Mouse (Mus musculus) retina, adult 2 months (tissue): ENCODE measurements around the gene Fam71b.
"Not testable (repeated sequence)": the region's sequence is repeated elsewhere in the genome, so short reads cannot be mapped to it uniquely, and the experiment has no call there.

Experiments
- DNase-seq: peaks from one replicate; pipeline ENCODE4 v3.0.0-alpha.2; 2012; ENCODE audit warnings: low read depth, low spot score

Fam71b gene

DNA sequence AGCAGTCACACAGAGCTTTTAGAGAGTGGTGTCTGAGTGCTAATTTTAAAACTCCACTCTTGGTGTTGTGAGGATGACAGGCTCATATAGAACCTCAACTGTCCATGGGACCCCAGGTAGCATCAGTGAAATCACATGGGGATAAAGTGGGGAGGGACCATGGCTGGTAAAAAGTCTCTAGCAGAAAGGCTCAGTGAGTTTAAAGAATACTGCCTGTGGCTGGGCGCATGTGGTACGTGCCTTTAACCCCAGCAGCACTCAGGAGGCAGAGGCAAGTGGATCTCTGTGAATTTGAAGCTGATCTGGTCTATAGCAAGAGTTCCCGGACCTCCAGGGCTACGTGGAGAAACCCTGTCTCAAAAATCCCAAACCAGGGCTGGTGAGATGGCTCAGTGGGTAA, 13.9 kb upstream of the Fam71b start:
- DNase-seq = no peak

DNA sequence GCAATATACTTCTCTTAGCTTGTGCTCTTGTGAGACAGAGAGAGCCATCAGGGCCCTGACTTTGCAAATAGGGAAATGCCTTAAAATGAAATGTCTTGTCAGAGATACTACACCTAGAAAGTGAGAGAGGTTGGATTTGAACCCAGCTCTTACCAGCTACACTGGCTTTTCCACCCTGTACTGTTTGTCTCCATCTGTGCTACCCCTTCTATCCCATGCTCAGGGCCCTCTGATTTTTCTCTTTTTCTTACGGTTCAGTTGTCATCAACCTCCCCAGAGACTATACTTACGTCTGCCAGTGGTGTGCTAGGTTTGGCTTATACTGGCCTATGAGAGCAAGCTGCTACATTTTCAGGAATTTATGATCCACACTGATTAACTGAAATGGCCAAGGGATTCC, 11.4 kb upstream of the Fam71b start:
- no peak for DNase-seq

DNA sequence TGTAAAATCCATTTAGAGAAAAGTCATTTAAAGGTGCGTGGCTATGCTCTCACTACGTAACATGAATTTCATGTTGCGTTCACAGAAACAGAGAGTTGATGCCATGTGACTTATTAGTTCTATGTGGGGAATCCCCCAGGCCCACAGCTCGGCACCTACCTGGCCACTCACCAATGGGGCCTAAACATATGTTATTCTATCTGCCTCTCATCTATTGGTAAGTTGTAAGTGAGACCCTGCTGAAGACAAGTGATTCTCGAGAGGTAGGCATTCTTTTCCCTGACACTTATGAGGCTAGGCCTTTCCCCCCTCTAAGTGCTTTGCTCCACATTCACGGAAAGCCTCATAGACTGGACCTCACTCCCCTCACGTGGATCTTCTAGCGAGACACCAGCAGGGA, 9.8 kb upstream of the Fam71b start:
- no peak for DNase-seq

- DNase-seq = no peak
These were observed 9.3 kb upstream of the Fam71b start for GRCm38 (mm10) chr11:46387061-46387460.

DNA sequence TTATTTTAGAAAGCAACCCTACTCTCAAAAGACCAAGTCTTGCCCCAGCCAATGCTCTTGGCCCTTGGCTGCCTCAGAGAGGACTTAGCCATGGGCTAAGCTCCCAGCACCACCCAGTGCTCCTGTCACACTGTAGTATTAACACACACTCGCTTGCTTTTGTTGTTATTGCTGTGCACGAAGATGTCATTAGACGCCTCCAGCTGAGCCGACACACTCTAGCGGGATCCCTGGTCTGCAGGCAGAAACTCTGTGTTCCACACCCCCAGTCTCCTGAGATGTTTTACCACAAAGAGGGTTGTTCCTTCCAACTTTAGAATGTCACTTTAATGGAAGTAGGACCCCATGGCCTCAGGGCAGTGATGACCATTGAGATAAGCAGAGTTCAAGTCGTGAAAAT, 7.9 kb upstream of the Fam71b start:
- no peak for DNase-seq

DNA sequence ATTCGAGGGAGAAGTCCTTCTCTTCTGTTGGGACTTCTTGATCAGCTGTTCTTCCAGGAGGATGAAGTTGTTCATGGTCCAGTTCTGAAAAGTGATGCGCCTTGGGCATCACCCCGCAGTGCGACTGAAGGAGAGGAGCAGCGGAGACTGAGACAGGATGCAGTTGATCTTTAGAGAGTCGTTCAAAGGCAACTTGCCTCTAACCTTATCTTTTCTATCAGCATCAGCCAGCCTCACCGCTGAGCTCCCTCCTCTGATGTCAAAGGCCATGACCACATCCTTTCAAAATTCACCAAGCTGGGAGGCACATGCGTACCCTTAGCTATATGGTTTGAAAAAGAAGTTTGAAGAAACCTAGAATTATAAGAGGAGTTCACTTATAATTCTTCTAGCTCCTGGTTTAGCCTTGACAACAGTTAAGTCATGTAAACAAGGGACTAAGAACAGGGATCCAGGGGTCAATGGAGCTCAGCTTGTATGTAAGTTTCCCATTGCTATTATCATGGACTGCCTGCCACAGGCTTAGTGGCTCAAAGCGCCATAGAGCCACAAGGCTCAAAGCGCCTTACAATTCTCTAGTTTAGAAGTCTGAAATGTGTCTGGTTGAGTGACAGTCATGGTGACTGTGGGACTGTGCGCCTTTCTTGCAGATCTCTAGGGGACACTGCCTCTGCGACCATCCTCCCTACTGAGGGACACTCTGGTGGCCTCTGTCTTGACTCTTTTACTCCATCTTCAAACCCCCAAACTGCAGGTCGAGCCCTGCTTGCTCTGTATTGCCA, 6.8 kb upstream of the Fam71b start, which contains the start of gene Itk:
Itk (minus strand) TSS at position 180 of the 782 bp plus-strand sequence.
- DNase-seq = no peak

DNA sequence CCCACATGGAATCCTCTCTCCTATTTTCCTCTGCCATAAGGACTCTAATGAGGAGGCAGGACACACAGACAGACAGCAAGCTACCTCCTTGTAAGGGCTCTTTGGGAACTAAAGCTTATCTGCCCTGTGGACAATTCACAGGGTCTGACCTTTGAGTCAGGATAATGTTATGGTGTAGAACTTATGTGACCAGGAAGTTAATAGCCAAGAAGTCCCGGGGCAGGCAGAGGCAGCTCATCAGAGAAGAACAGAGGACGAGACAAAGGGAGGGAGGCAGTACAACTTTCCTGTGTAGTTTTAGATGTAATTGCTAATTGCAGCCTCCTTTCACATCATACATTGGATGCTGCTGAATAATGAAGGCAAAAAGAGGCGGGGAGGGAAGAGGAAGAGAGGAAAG, 5.7 kb upstream of the Fam71b start:
- DNase-seq = no peak

- DNase-seq = no peak
These were observed 3.5 kb upstream of the Fam71b start for GRCm38 (mm10) chr11:46392890-46393289.

DNA sequence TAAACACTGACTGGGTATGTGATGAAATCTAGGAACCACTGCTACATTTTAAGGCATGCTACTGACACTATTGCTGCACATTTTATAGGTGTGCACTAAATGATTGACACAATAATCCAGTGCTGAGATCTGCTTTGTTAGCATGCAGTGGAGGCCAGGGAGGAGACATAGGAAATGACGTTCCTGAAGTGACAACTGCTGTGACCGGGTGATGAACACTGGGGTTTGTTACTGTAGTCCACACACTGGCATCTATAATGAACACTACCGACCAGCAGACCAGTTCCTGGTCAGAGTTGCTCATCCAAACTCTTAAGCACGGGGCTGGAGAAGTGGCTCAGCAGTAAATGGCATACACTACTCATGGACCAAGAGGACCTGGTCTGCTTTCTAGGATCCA, 2.9 kb upstream of the Fam71b start:
- DNase-seq = no peak

GRCm38 (mm10) chr11:46395088-46395487, 1.3 kb upstream of the Fam71b start:
- DNase-seq = no peak

DNA sequence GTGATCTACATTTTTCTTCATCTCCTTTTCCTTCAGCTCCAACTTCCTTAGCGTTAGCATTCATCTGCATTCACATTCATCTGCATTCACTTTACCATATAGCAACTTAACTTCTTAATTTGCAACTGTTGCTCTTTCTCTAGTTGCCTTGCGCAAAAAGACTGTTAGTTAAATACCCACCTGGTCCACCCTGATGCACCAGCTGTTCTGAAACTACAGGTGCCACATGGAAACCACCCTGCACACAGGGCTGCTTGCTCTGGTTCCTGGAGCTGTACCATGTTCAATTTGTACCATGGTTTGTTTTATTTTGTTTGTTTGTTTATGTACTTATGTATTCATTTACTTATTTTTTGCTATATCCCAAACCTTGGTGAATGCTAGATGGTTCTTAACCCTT, 661 bp upstream of the Fam71b start:
- no peak for DNase-seq

GRCm38 (mm10) chr11:46396860-46397179, 461 bp downstream of the Fam71b start:
- DNase-seq = no peak

GRCm38 (mm10) chr11:46397900-46398299, 1.5 kb downstream of the Fam71b start:
- DNase-seq = no peak

GRCm38 (mm10) chr11:46398473-46398872, 2.1 kb downstream of the Fam71b start:
- DNase-seq = no peak

DNA sequence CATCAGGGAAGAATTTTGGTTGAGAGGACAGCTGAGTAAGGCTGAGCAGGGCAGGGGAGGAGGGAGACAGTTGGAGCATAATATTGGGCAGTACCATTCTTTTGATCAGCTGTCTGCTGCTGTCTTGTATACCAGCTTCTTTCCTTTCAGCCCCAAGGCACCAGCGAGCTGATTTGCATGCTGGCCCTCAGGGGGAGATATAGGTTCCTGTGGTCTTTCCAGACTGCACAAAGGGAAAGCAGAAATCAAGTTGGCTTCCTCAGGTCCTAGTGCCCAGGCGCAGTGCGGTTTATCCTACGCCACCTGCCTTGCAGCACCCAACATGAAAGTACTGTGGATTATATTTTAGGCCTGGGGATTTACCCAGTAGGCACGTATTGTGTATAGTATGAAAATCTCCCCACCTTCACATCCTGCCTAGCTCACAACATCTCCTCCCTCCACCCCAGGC, 2.6 kb downstream of the Fam71b start:
- DNase-seq = no peak

GRCm38 (mm10) chr11:46401555-46401954, 5.2 kb downstream of the Fam71b start:
- DNase-seq = no peak

- no peak for DNase-seq
These were observed 8.6 kb downstream of the Fam71b start for GRCm38 (mm10) chr11:46404986-46405385.

- DNase-seq = no peak
These were observed 10.4 kb downstream of the Fam71b start for GRCm38 (mm10) chr11:46406721-46407120.

DNA sequence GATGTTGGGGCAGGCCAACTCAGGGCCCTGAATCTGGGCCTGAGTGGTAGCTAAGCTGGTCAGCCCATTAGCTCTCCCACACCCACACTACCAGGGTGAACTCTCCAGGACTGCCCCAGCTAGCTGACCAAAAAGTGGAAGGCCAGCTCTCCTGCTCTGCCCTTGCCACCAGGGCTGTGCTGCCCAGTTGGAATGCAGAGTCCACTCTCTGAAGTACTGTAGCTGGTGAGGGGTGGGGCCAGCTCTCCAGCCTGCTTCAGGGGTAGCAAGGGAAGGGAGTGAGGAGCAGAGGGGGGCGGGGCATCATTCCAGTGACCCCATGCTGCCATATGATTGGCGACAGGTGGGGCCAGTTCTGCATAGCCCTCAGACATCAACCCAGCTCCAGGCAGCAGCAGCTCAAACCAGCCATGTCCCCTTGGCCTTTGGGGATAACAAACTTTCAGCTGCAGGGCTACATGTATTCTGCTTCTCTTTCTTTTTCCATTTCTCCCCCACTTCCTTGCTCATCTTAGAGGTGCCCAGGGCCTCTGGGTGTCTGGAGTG, 13.7 kb downstream of the Fam71b start:
- no peak for DNase-seq

GRCm38 (mm10) chr11:46418438-46418837, 22.1 kb downstream of the Fam71b start:
- DNase-seq = no peak

DNA sequence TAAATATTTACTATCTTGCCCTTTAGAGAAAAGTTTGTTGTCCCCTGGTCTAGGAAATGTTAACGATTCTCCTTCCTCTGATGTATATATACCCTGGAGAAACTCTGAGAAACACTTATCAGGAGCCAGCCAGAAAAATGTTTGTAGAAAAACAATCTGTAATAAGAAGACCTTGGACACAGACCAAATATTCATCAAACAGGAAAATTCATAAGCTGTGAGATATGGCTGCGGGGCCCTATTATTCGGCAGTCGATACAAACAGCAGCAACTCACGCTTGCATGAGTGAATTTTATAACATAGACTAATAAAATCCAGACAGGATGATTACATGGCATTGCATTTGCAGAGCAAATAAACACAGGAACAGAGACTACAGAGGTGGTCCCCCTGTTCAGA, 22.5 kb downstream of the Fam71b start:
- no peak for DNase-seq

DNA sequence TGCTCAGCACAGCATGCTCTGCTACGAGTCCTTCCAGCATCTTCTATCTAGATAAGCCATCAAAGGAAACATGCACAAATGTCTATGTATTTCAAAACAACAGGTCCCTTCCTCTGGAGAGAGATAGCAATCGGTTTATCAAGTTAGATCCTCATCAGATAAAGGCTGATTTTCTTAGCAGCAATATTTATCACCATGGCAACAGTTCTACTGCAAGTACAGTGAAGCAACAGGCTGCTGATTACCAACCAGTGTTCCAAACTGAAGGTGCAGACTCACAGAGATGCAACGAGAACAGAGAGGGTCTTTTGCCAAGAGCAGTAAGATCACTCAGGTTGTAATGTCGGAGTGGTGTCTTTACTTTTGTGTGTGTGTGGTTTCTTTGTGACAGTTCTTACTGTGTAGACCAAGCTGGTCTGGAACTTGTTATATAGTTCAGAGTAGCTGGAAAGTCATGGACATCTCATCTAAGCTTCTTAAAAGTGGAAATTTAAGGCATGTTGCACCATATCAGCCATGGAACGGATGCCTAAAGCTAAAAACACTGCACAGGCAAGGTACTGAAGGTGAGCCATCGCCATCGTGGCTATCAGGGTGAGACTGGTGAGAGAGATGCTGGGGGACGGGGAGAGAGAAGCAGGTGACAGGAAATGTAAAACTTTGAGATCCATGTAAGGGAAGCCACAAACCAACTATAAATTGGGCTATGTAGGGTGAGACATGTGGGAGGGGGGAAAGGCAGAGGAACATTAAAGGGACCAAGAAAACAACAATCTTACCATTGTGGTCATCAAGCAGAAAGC, 24.9 kb downstream of the Fam71b start:
- DNase-seq = no peak

DNA sequence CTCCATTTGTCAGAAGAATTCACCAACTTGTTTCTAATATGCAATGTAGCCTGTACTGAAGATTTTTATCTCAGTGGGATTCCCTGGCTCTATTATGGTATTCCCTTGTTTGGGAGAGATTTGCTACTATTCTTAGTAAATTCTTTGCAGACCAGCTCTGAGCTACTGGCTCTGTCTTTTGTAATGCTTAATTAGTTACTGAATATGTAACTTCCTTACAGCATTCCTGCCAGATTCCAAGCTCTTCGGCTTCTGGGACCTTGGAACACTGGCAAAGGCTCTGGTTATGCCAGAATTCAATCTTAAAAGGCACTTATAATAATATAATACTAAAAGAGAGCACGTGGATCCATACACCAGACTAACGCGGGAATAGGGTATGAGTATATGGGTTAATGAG, 31.8 kb downstream of the Fam71b start:
- DNase-seq = not testable (repeated sequence)
